Mouse (Mus musculus): Measurements from ENCODE around the gene Ttc7b.

The Ttc7b gene

GRCm38 (mm10) chr12:100520794-100521186 is at the start of gene Ttc7b:
TSS of gene Ttc7b (minus strand) at chr12:100520826.
- no peak for DNase-seq (ENCODE audit: low spot score)

GRCm38 (mm10) chr12:100568831-100569230 is 48.2 kb upstream of the Ttc7b start:
- DNase-seq (ENCODE audit: low spot score): no peak

- DNase-seq (ENCODE audit: low spot score): no peak
Observed at GRCm38 (mm10) chr12:100568105-100568504, 47.5 kb upstream of the Ttc7b start.

- no peak for DNase-seq (ENCODE audit: low spot score)
Observed at GRCm38 (mm10) chr12:100567627-100568026, 47.0 kb upstream of the Ttc7b start.

- DNase-seq (ENCODE audit: low spot score): no peak
Observed at GRCm38 (mm10) chr12:100553675-100554074, 33.0 kb upstream of the Ttc7b start.

GRCm38 (mm10) chr12:100551972-100552371 is 31.3 kb upstream of the Ttc7b start:
- DNase-seq (ENCODE audit: low spot score): no peak

- no peak for DNase-seq (ENCODE audit: low spot score)
Observed at GRCm38 (mm10) chr12:100544194-100544567, 23.6 kb upstream of the Ttc7b start.

- DNase-seq (ENCODE audit: low spot score): no peak
Observed at GRCm38 (mm10) chr12:100543437-100544193, 23.0 kb upstream of the Ttc7b start.

- DNase-seq (ENCODE audit: low spot score): no peak
Observed at GRCm38 (mm10) chr12:100542494-100542893, 21.9 kb upstream of the Ttc7b start.

- DNase-seq (ENCODE audit: low spot score): no peak
Observed at GRCm38 (mm10) chr12:100542076-100542475, 21.4 kb upstream of the Ttc7b start.

GRCm38 (mm10) chr12:100539158-100539714 is 18.6 kb upstream of the Ttc7b start:
- no peak for DNase-seq (ENCODE audit: low spot score)

GRCm38 (mm10) chr12:100538445-100539157 is 18.0 kb upstream of the Ttc7b start:
- no peak for DNase-seq (ENCODE audit: low spot score)

GRCm38 (mm10) chr12:100537091-100537490 is 16.5 kb upstream of the Ttc7b start:
- no peak for DNase-seq (ENCODE audit: low spot score)

GRCm38 (mm10) chr12:100535028-100535427 is 14.4 kb upstream of the Ttc7b start:
- DNase-seq (ENCODE audit: low spot score): no peak

GRCm38 (mm10) chr12:100534028-100534427 is 13.4 kb upstream of the Ttc7b start:
- DNase-seq (ENCODE audit: low spot score): no peak

- DNase-seq (ENCODE audit: low spot score): no peak
Observed at GRCm38 (mm10) chr12:100533209-100533608, 12.6 kb upstream of the Ttc7b start.

GRCm38 (mm10) chr12:100531740-100532139 is 11.1 kb upstream of the Ttc7b start:
- no peak for DNase-seq (ENCODE audit: low spot score)

GRCm38 (mm10) chr12:100530871-100531270 is 10.2 kb upstream of the Ttc7b start:
- DNase-seq (ENCODE audit: low spot score): no peak

GRCm38 (mm10) chr12:100529651-100530050 is 9.0 kb upstream of the Ttc7b start:
- DNase-seq (ENCODE audit: low spot score): no peak

GRCm38 (mm10) chr12:100529172-100529571 is 8.5 kb upstream of the Ttc7b start:
- DNase-seq (ENCODE audit: low spot score): peak; percentile 38

- no peak for DNase-seq (ENCODE audit: low spot score)
Observed at GRCm38 (mm10) chr12:100528246-100528645, 7.6 kb upstream of the Ttc7b start.

GRCm38 (mm10) chr12:100527753-100528152 is 7.1 kb upstream of the Ttc7b start:
- DNase-seq (ENCODE audit: low spot score): peak; percentile 58

GRCm38 (mm10) chr12:100527241-100527640 is 6.6 kb upstream of the Ttc7b start:
- DNase-seq (ENCODE audit: low spot score): no peak

Measured in ovary, adult 18-20 months (tissue).